Mouse (Mus musculus): ENCODE data around the gene Veph1. TPM values are rescaled to one million over a fixed set of nuclear protein-coding genes. Genes with fewer than 3 reads are reported as not detected.

The Veph1 gene
- total RNA-seq (2021), result not detected
- long read RNA-seq, experiment 1, result 0 reads
- long read RNA-seq, experiment 2, result 0 reads

- no peak for DNase-seq
Measured at GRCm38 (mm10) chr3:66296545-66296944, at the start of gene Veph1. Veph1 (minus strand) TSS chr3:66296837.

DNA sequence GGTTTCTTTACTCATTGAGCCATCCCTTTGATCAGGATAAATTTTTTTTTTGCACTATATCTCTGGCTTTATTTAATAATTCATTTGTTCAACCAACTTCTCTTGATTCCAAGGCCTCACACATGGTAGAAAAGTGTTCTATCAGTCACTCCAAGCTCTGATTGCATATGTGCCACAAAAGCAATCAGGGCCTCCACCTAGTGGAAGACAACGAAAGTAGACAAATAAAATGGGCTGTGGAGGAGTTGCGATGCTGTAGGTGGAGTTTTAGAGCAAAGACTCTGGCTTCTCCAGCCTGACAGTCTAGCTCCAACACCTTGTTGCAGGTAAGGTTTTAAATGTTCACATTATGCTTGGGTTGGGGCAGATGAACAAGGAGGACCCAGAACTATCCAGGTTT lies 44.1 kb upstream of the Veph1 start:
- DNase-seq, result no peak

DNA sequence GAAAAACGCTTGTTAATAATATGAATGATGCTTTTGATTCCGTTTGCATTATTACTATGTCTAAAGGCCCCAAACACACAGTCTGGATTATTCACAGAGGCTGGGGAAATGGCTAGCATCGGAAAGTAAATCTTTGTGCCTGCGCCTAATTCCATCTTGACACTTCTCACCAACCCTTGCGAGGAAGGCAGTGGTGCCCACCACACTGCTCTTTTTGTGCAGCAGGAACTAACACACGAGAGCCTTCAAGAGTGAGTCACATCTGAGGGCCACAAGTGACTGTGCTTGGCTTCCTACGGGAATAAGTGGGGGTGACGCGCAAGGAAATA lies 35.7 kb upstream of the Veph1 start:
- DNase-seq, result no peak

GRCm38 (mm10) chr3:66331592-66332400 lies 35.2 kb upstream of the Veph1 start:
- peak; percentile 5 to 64 for DNase-seq

DNA sequence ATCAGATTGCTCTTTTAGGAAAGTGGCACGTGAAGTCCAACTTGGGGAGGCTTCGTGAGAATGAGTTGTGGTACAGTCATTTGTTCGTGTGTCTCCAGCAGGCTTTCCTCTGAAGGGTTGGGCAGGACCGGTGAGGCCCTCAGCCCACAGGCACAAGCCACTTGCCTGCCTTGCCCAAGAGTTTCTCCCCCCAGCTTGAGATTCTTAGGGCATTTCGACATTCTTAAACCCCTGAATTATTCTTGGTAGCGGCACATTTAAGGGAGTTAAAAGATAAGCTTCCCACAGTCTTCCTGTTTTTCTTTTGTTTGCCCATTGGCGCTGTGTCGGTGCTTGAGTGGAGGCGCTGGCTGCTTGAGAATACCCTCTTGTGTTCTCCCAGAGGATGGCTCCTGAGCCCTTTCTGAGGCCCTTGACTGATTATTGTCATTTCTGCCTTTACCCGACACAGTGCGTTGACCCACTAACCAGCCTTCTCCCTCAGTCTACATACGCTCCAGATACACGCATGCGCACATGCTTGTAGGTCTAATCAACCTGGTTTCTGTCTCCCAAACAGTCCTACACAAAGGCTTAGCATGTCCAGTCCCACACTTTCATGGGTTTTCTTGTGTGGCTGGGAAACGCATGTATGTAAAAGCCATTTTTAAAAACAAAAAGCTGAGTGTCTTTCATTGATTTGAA lies 34.4 kb upstream of the Veph1 start:
- no peak for DNase-seq

DNA sequence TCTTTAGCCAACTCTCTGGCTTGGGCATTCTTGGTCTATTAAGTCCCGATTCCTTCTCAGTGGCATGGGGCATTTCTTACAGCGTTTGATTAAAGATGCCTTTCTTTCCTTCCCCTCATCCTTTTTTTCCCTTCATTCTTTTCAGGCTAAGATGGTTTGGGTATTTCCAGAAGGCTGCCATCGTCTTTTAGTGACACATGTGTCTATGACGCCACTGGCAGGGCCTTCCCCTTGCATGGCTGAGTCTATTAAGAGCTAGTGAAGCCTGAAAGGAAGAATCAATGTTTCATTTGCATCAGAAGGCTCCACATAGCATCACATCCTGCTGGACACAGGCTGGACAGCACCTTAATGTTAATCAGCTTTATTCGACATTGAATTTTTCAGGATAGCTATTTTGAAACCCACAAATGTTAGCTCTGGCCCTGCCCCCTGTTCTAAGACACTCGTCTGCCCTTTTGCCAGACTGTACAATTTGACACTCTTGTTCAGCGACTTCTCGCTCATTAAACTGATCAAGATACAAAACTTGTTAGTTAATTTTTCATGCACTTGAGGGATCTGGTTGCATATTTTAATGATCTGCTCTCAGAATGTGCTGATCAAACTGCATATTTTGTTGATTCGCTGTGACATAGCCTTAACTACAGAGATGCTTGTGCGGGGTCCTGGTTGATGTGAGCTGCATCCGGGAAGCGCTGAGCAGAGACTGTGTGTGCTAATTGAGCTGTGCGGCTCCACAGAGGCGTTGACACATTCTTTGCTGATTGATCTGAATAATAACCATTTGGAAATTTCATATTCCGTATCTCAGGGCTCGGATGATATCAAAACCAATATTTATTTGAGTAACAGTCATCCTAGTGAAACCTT lies 29.6 kb upstream of the Veph1 start:
- DNase-seq, result no peak

- DNase-seq, result no peak
Measured at GRCm38 (mm10) chr3:66325486-66325951, 28.9 kb upstream of the Veph1 start.

- DNase-seq, result no peak
Measured at GRCm38 (mm10) chr3:66314793-66315715, 18.4 kb upstream of the Veph1 start.

DNA sequence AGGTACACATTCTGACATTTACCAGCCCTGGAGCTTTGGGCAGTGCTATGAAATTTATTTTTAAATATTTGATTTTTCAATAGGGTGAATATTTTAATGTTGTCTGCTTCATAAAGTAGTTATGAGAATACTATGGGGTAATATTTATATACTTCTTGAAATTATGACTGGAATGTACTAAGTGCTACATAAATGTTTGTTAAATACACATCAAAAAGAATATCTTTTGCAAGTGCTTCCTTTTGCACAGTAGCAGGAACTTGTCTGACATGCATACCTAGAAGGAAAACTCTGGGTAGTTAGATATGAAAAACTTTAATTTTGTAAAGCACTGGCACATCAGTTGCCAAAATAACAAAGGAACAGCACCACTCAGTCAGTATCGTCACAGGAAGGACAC lies 13.9 kb upstream of the Veph1 start:
- no peak for DNase-seq

DNA sequence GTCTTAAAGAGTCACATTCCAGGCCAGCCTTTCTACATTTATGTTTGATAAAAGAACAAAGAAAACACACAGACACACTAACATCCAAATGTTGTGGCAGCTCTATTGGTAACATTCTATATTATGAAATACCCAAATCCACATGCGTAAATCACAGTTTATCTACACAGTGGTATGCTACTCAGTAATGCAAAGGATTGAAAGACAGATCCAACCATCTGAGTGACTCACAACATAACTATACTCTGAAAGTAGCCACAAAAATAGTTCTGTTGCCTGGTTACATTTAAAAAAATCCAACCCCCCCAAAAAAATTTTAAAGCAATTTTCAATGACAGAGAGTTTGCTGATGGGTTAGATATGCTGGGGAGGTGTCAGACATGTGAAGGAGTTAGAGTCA lies 12.9 kb upstream of the Veph1 start:
- no peak for DNase-seq

DNA sequence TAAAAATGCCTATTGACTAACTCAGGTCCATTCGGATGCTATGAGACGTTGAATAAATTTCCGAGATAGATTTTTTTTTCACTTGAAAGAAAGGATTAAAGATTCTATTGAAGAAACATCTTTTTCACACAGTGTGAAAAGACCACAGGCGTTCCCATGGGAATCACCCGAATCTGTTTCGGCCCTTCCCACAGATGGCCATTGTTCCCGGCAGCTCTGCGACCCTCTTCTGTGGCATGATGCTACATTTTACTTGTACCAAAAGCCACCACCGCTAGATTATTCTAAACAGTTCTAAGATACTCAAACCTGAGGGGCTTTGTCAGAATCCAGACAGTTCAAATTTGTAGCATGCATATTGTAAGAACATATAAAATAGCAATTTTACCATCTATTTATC lies 1.4 kb downstream of the Veph1 start:
- DNase-seq, result no peak

- no peak for DNase-seq
Measured at GRCm38 (mm10) chr3:66294729-66295128, 1.9 kb downstream of the Veph1 start.

DNA sequence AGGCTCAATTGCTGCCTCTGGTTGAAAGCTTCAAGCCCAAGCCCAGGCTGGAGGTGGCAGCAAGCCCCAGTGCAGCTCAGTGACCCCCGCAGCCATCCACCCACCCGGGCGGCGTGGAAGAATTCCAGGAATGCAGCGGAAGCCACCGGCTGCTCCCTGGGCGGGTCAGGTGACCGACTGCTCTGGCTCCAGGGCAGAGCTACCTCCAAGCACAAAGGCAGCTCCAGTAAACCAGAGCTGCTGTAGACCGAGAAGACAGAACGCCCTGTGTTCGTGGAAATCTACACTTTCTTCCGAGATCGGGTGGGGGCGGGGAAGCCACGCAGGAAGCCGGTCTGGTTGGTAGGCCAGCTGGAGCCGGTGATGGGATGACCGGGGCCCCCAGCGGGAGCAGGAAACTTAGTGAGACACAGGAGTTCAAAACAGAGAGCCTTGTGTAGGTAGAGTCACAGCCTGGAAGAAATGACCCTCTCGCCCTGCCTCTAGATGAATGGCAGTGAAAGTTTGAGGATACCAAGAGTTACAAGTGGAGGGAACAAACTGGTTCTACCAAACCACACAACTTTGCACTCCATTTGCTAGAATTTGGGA lies 4.2 kb downstream of the Veph1 start:
- DNase-seq, result peak in 1 of 2 experiments; percentile 4

GRCm38 (mm10) chr3:66263270-66263669 lies 33.4 kb downstream of the Veph1 start:
- DNase-seq, result no peak

DNA sequence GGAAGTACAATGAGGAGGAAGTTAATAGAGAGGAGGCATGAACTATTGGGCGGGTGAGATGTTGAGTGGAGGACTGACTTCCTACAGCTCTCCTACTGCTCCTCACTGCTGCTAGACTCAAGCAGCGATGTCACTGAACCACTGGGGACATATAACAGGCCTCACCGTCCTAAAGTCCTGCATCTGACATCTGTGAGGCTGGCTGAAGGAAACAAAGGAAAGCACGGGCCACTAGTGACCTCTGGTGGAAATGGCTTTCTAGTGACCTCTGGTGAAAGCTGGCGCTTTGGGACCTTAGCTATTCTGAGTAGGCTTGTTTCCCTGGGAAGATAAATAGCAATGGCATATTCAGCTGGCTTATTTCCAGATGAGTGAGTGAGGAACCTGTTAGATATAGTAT lies 34.3 kb downstream of the Veph1 start:
- DNase-seq, result peak; percentile 18 to 55

DNA sequence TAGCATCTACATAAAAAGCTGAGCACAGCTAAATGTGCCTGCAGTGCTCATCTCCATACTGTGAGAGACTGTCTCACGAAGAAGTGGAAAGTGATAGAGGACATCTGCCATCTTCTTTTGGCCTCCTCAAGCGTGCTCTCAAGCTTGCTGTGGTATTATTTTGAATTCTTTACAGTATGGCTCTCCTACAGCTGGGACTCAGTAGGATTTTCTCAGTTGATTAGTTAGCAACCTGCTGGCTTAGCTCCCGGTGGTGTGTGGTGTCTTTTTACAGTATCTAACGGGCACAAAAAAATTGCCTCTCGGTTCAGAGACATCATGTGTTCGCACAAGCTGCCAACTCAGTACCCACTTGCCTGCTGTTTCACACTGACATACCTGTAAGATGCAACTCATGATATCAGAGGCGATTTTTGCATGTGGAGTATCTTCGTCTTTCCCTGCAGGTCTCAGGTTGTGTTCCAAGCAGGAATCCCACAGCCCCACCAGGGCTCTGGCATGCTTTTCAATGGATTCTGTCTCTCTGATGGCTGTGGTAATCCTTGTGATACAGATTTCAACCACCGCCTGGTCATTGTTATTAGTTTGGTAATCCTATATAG lies 42.0 kb downstream of the Veph1 start:
- DNase-seq, result no peak

DNA sequence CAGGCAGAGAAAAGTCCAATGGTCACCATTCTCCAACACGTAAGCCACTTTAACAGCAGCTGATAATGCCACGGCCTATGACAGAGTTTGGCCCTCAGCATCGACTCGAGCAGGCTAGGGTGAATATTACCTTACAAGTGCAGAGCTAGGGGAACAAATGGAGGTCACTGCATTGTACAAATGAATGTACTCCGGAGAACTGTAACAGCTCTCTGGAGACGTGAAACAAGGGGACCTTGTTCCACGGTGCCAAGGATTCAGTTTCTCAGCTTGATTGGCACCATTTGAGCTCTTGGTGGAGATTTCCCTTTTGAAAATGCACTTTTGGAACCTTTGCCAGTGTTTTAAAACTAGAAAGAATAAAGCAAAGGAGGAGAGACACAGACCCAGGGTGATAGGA lies 44.8 kb downstream of the Veph1 start:
- no peak for DNase-seq

DNA sequence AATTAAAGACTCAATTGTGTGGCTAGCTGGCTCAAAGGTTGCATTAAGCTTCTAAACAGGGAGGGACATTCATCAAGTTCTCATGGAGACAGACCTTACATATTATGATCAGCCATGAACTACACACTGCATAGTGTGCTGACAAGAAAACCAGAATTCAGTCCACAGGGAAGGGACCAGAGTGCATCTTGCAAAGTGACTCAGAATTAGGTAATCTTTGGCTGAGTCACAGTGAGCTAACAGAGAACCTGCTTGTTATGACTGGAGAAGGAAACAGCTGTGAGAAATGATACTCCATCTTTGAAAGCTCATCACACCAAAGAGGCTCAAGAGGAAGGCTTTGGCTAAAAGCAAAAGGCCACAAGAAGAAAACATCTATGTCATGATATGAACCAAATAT lies 56.2 kb downstream of the Veph1 start:
- peak; percentile 10 to 39 for DNase-seq

GRCm38 (mm10) chr3:66236234-66236871 lies 60.3 kb downstream of the Veph1 start:
- peak in 1 of 2 experiments; percentile 6 for DNase-seq

- DNase-seq, result peak in 1 of 2 experiments; percentile 19
Measured at GRCm38 (mm10) chr3:66224931-66225537, 71.6 kb downstream of the Veph1 start.
